Mouse (Mus musculus) thymus, adult 2 months (tissue): Measurements from ENCODE around the gene Tuba3a.

Source experiments
- CTCF ChIP-seq: fragments of 200-500 bp; IDR thresholded peaks from 2 replicates; pipeline ENCODE4 v1.5.1; 2012; ENCODE audit warnings: mild to moderate bottlenecking, control low read depth, low read length, moderate library complexity, borderline replicate concordance; ENCODE audit not compliant: control insufficient read depth, poor library complexity, insufficient read depth; ENCODE audit errors: extremely low read depth
- POLR2A ChIP-seq: fragments of 200-500 bp; IDR thresholded peaks from 2 replicates; pipeline ENCODE4 v1.6.1; 2012; ENCODE audit warnings: mild to moderate bottlenecking, low read length, control low read depth, moderate library complexity; ENCODE audit not compliant: control insufficient read depth, poor library complexity, insufficient read depth; ENCODE audit errors: extremely low read depth

DNA sequence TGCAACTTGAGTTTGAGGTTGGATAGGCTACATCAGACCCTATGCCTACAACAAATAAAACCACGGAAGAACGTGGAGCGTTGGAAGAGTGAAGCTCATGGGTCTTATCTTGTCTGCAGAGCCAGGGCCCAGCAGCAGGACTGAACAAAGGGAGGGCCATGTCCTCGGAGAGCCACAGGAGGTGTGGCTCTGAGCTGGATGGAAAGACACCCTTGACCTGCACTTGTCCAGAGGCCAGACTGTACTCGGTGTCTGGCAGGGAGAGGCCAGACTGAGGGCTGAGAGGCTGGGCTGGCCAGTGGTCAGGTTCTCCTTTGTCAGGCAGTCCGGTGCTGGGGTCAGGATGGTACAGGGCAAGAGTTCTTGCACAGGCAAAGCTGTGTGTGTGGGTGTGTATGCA is 39.5 kb upstream of the Tuba3a start:
- no peak for TF ChIP-seq CTCF
- no peak for TF ChIP-seq POLR2A
